Mouse (Mus musculus) C2C12 (cell line): Measurements from ENCODE around the gene 6330409D20Rik. TPM values are rescaled to one million over a fixed set of nuclear protein-coding genes. Genes with fewer than 3 reads are reported as not detected.

Experiments used
- H3K27me3 ChIP-seq: one replicate; pipeline ENCODE4 v1.6.1; 2011; ENCODE audit not compliant: control insufficient read depth, insufficient read depth, insufficient read length
- H3K36me3 ChIP-seq: one replicate; pipeline ENCODE4 v1.6.1; 2011; ENCODE audit not compliant: control insufficient read depth, insufficient read depth
- H3K4me3 ChIP-seq: one replicate; pipeline ENCODE4 v1.5.1; 2011; ENCODE audit warnings: mild to moderate bottlenecking, control low read depth; ENCODE audit not compliant: poor library complexity, insufficient read depth, severe bottlenecking
- H3K79me2 ChIP-seq: one replicate; pipeline ENCODE4 v1.6.1; 2011; ENCODE audit not compliant: control insufficient read depth, insufficient read depth
- H3K79me3 ChIP-seq: one replicate; pipeline ENCODE4 v1.6.1; 2011; ENCODE audit warnings: low read depth, control low read depth
- H3ac ChIP-seq: one replicate; pipeline ENCODE3; 2011; ENCODE audit warnings: low read depth; ENCODE audit not compliant: control insufficient read depth, insufficient read length
- CEBPB ChIP-seq: IDR thresholded peaks from one replicate; pipeline ENCODE4 v1.6.1; 2011; ENCODE audit warnings: low read depth, mild to moderate bottlenecking, control low read depth, moderate library complexity
- CTCF ChIP-seq: IDR thresholded peaks from one replicate; pipeline ENCODE4 v1.5.1; 2011; ENCODE audit not compliant: control insufficient read depth, insufficient read depth, insufficient read length
- FOSL1 ChIP-seq: IDR thresholded peaks from one replicate; pipeline ENCODE4 v1.8.0; 2011; ENCODE audit warnings: mild to moderate bottlenecking, low read length; ENCODE audit not compliant: poor library complexity, insufficient read depth, severe bottlenecking
- MAX ChIP-seq: IDR thresholded peaks from one replicate; pipeline ENCODE4 v1.6.1; 2011; ENCODE audit warnings: mild to moderate bottlenecking, control low read depth
- MYOD1 ChIP-seq: IDR thresholded peaks from one replicate; pipeline ENCODE4 v1.6.1; 2011; ENCODE audit warnings: low read depth; ENCODE audit not compliant: control insufficient read depth, insufficient read length
- MYOG ChIP-seq: IDR thresholded peaks from one replicate; pipeline ENCODE4 v1.6.1; 2011; ENCODE audit not compliant: control insufficient read depth, insufficient read length; ENCODE audit errors: extremely low read depth
- USF1 ChIP-seq: IDR thresholded peaks from one replicate; pipeline ENCODE4 v1.6.1; 2011; ENCODE audit warnings: low read depth, mild to moderate bottlenecking, control low read depth, moderate library complexity
- polyA plus RNA-seq: library from polyadenylated mRNA; unstranded; fragments of >200 nt; fragmentation: generic; extraction: Trizol; gene quantifications from one replicate; pipeline ENCODE4 v1.2.1, GENCODE M21; 2012; ENCODE audit warnings: missing spikeins

Gene 6330409D20Rik
- polyA plus RNA-seq, 1 experiment = not detected

DNA sequence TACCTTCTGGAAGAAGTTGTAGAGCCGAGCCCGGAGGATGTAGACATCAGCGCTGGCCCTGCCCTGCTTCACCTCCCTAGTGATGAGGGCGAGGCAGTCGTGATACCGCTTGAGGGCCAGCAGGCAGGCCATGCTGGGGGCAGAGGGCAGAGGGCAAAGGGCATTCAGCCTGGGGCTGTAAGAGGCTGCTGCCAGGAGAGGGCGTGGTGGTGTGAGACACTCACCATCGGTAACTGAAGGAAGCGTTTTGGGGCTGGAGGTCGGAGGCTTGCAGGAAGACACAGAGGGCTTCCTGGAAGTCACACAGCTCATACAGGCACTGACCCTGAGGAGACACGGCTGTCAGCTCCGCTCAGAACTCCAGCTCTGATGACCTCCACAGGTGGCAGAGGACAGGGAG, 31.1 kb upstream of the 6330409D20Rik start:
- TF ChIP-seq MAX (no peak), FOSL1 (no peak), MYOG (no peak), USF1 (no peak), CEBPB (no peak), MYOD1 (no peak), CTCF (no peak)
- Histone ChIP-seq H3K27me3 (no peaks in the 10 kb centered on the region), H3K4me3 (no peak overlapping the region), H3K79me2 (peaks cover 13% of the 10 kb centered on the region), H3K36me3 (peaks cover 3% of the 10 kb centered on the region), H3ac (no peak overlapping the region), H3K79me3 (peaks cover 11% of the 10 kb centered on the region)

- Histone ChIP-seq H3K4me3 (no peak overlapping the region), H3K27me3 (no peaks in the 10 kb centered on the region), H3K36me3 (no peaks in the 10 kb centered on the region), H3ac (no peak overlapping the region), H3K79me3 (no peaks in the 10 kb centered on the region), H3K79me2 (no peaks in the 10 kb centered on the region)
- TF ChIP-seq CEBPB (no peak), MAX (no peak), FOSL1 (no peak), MYOD1 (no peak), USF1 (no peak), CTCF (no peak), MYOG (no peak)
Measured at GRCm38 (mm10) chr2:32769327-32770085, 28.7 kb upstream of the 6330409D20Rik start.

DNA sequence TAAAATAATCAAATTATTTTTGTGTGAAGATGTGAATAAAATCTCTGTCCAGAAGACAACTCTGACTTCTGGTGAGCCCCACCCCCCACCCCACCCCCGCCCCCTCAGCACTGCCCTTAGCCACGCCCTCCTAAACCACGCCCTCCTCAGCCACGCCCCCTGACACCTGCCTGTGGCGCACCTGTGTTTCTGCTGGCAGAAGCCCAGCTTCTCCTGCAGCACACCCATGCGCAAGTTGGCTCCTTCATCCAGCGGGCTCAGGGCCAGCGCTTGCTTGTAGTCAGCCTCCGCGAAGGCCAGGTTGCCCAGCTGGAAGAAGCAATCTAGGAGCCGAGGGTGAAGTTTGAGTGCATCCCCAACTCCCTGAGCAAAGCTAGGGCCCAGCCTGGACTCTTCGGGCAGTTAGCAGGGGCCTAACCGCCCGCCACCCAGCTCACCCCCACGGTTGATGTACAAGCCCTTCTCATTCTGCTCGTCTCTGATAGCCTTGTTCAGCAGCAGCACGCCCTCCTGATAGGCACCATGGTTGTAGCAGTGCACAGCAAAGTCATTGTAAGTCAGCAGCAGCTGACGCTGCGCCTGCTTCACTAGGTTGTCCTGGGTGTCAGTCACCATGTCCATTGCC, 28.0 kb upstream of the 6330409D20Rik start:
- TF ChIP-seq MAX = no peak
- no peak for TF ChIP-seq CEBPB
- no peak for TF ChIP-seq FOSL1
- H3K4me3 ChIP-seq = no peak overlapping the region
- H3K79me2 ChIP-seq = no peaks in the 10 kb centered on the region
- no peak overlapping the region for H3ac ChIP-seq
- H3K36me3 ChIP-seq = no peaks in the 10 kb centered on the region
- H3K27me3 ChIP-seq = no peaks in the 10 kb centered on the region
- H3K79me3 ChIP-seq = no peaks in the 10 kb centered on the region

- no peak for TF ChIP-seq MAX
- TF ChIP-seq CTCF = no peak
- TF ChIP-seq CEBPB = no peak
- no peak for TF ChIP-seq MYOG
- TF ChIP-seq USF1 = no peak
- TF ChIP-seq MYOD1 = no peak
- TF ChIP-seq FOSL1 = no peak
- Histone ChIP-seq H3K79me2 (no peaks in the 10 kb centered on the region), H3K36me3 (no peaks in the 10 kb centered on the region), H3K27me3 (no peaks in the 10 kb centered on the region), H3K4me3 (no peak overlapping the region), H3K79me3 (no peaks in the 10 kb centered on the region), H3ac (no peak overlapping the region)
Measured at GRCm38 (mm10) chr2:32767241-32767640, 26.4 kb upstream of the 6330409D20Rik start.

DNA sequence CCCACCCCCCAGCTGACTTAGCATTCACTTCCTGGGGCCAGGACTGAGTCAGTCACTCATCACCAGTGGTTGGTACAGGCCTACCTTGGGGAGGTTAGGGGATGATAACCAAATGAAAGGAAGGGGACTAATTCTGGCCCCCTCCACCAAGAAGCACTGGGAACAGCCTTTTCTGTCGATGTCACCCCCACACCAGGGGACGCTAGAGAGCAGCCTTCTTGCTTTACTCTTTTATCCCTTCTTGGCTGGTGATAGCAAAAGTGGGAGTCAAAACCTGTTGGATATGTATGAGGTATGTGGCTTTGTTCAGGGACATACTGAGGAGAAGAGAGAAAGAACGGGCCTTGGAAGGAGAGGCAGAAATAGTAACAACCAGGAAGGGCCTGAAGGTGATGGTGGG, 22.5 kb upstream of the 6330409D20Rik start:
- H3K27me3 ChIP-seq = no peaks in the 10 kb centered on the region
- no peaks in the 10 kb centered on the region for H3K79me2 ChIP-seq
- H3K4me3 ChIP-seq = no peak overlapping the region
- no peak overlapping the region for H3ac ChIP-seq
- TF ChIP-seq CTCF (peak; percentile 22), MYOG (no peak)
- H3K79me3 ChIP-seq = no peaks in the 10 kb centered on the region
- peaks cover 10% of the 10 kb centered on the region for H3K36me3 ChIP-seq

GRCm38 (mm10) chr2:32761859-32762258, 21.0 kb upstream of the 6330409D20Rik start:
- Histone ChIP-seq H3K27me3 (no peaks in the 10 kb centered on the region), H3ac (no peak overlapping the region), H3K79me2 (no peaks in the 10 kb centered on the region), H3K4me3 (no peak overlapping the region), H3K36me3 (peaks cover 10% of the 10 kb centered on the region), H3K79me3 (no peaks in the 10 kb centered on the region)
- no peak for TF ChIP-seq CEBPB
- TF ChIP-seq USF1 = no peak

GRCm38 (mm10) chr2:32761361-32761760, 20.5 kb upstream of the 6330409D20Rik start:
- peaks cover 10% of the 10 kb centered on the region for H3K36me3 ChIP-seq
- H3ac ChIP-seq = no peak overlapping the region
- no peaks in the 10 kb centered on the region for H3K79me2 ChIP-seq
- H3K79me3 ChIP-seq = no peaks in the 10 kb centered on the region
- TF ChIP-seq MYOD1 = no peak
- no peak for TF ChIP-seq USF1
- TF ChIP-seq CTCF = no peak
- no peak for TF ChIP-seq CEBPB
- no peak for TF ChIP-seq MYOG
- no peak for TF ChIP-seq MAX
- no peak for TF ChIP-seq FOSL1
- no peaks in the 10 kb centered on the region for H3K27me3 ChIP-seq
- no peak overlapping the region for H3K4me3 ChIP-seq
